14 mouse cellular contexts compared by ENCODE assay signal in genomic region chr8:123503801-123504467, GRCm38 (mm10). TPM values are rescaled to one million over a fixed set of nuclear protein-coding genes. Genes with fewer than 3 reads are reported as not detected.
A peak's percentile ranks its signal among the peaks of the same experiment; 100 is the strongest.
DNase-seq lines count a peak whose midpoint lies in the region; ATAC-seq and TF ChIP-seq lines count a peak whose summit lies in the region.
"Had no signal": no experiment of that assay in that cellular context is flagged by ENCODE, and none has a peak within 500 bp of the region (broad histone marks: within the 10 kb centered on the region; RNA-seq: fewer than 3 reads in every experiment).

No protein-coding gene starts in this region.

- intact Hi-C loops in left cerebral cortex, adult 2 months (cut with DNase I) = no loop called here
- intact Hi-C loops in left cerebral cortex, postnatal 4 days (cut with DNase I) = no loop called here

- WGBS in heart, embryonic 10.5 days = 96% methylated on average over 6 of the region's 6 CpGs

- no peak for ATAC-seq in granulocyte monocyte progenitor cell, adult 5-6 weeks (replicated peaks; ENCODE audit: poor library complexity, severe bottlenecking)

- peak; percentile 86 for DNase-seq in heart, adult 11 months
- no peak for DNase-seq in heart, embryonic 10.5 days (ENCODE audit: low spot score)
- no peak for DNase-seq in left cerebral cortex, adult 2 months (ENCODE audit: extremely low spot score in 1 of 2, low spot score in 2 of 2)
- no peak for DNase-seq in left cerebral cortex, postnatal 4 days
- peak; percentile 41 for DNase-seq in thymus, postnatal 4 days
- DNase-seq in thymus, postnatal 0 days (ENCODE audit: low spot score) = no peak
- DNase-seq in frontal cortex, postnatal 25 days (ENCODE audit: low spot score in 2 of 2) = no peak
- DNase-seq: adrenal gland, adult 8-10 months; gastrocnemius, postnatal 36 days had no signal

- H3K4me3 ChIP-seq in heart, embryonic 10.5 days = no peak overlapping the region
- H3K4me3 ChIP-seq in left cerebral cortex, adult 2 months = no peak overlapping the region
- H3K4me3 ChIP-seq: hindbrain, embryonic 15.5 days; limb, embryonic 13.5 days; lung, embryonic 15.5 days had no signal

- no peaks in the 10 kb centered on the region for H3K27me3 ChIP-seq in heart, embryonic 10.5 days (ENCODE audit: insufficient read depth, poor library complexity, severe bottlenecking)
- H3K27me3 ChIP-seq: hindbrain, embryonic 15.5 days; limb, embryonic 13.5 days; lung, embryonic 15.5 days had no signal

- H3K9me3 ChIP-seq in heart, embryonic 10.5 days = 0 out of 2 replicates have a peak, but pooled peaks cover 4% of the 10 kb centered on the region
- H3K9me3 ChIP-seq: hindbrain, embryonic 15.5 days; limb, embryonic 13.5 days; lung, embryonic 15.5 days had no signal

- H3K4me1 ChIP-seq in heart, embryonic 10.5 days = no peaks in the 10 kb centered on the region
- H3K4me1 ChIP-seq: hindbrain, embryonic 15.5 days; limb, embryonic 13.5 days; lung, embryonic 15.5 days had no signal

- TF ChIP-seq CTCF in left cerebral cortex, adult 2 months (IDR thresholded peaks at IDR 0.05) = peak; percentile 26

- H3K36me3 ChIP-seq in heart, embryonic 10.5 days = peaks cover 94% of the 10 kb centered on the region

- H3K27ac ChIP-seq in heart, embryonic 10.5 days = no peak overlapping the region
- no peak overlapping the region for H3K27ac ChIP-seq in left cerebral cortex, adult 2 months
- H3K27ac ChIP-seq: limb, embryonic 13.5 days; lung, embryonic 15.5 days had no signal

RNA-seq across cellular contexts. Expression of gene Dbndd1, which starts 11.3 kb away (rescaled TPM):
- 2.1 and 4.6 TPM in 2 replicates for polyA plus RNA-seq in heart, embryonic 10.5 days (2016; fragmentation: Nextera tagmentation; extraction: Ambion mirVana)
- 10 to 100 TPM; 16.0 to 18.0 TPM for total RNA-seq in left cerebral cortex, adult 2 months (2021)
- total RNA-seq in left cerebral cortex, postnatal 4 days (2021) = 10 to 100 TPM; 38.3 to 43.4 TPM
- 1.4 and 1.8 TPM in 2 replicates for polyA plus RNA-seq in thymus, postnatal 0 days (2015; fragmentation: Nextera tagmentation; extraction: Ambion mirVana)
- total RNA-seq in granulocyte monocyte progenitor cell, adult 5-6 weeks (2014; fragmentation: Nextera tagmentation) = not detected in 2 replicates
- total RNA-seq in granulocyte monocyte progenitor cell, adult 5-6 weeks (2017) = not detected in 2 replicates
- total RNA-seq: gastrocnemius, postnatal 36 days; megakaryocyte-erythroid progenitor cell, adult 5-6 weeks had no signal

RNA-seq across cellular contexts. Expression of gene Gas8, which starts 14.7 kb away (rescaled TPM):
- 17.9 and 27.4 TPM in 2 replicates for polyA plus RNA-seq in heart, embryonic 10.5 days (2016; fragmentation: Nextera tagmentation; extraction: Ambion mirVana)
- total RNA-seq in left cerebral cortex, adult 2 months (2021) = 10 to 100 TPM; 29.0 to 29.1 TPM
- total RNA-seq in left cerebral cortex, postnatal 4 days (2021) = 10 to 100 TPM; 42.3 to 46.7 TPM
- polyA plus RNA-seq in thymus, postnatal 0 days (2015; fragmentation: Nextera tagmentation; extraction: Ambion mirVana) = 13.4 and 13.8 TPM in 2 replicates
- total RNA-seq in granulocyte monocyte progenitor cell, adult 5-6 weeks (2014; fragmentation: Nextera tagmentation) = 6.5 and 7.5 TPM in 2 replicates
- total RNA-seq in granulocyte monocyte progenitor cell, adult 5-6 weeks (2017) = 12.1 and 13.6 TPM in 2 replicates

RNA-seq across cellular contexts. Expression of gene Afg3l1, which starts 26.2 kb away (rescaled TPM):
- 56.3 and 63.8 TPM in 2 replicates for polyA plus RNA-seq in heart, embryonic 10.5 days (2016; fragmentation: Nextera tagmentation; extraction: Ambion mirVana)
- total RNA-seq in left cerebral cortex, adult 2 months (2021) = 10 to 100 TPM; 26.3 to 31.1 TPM
- total RNA-seq in left cerebral cortex, postnatal 4 days (2021) = 10 to 100 TPM; 48.3 to 56.9 TPM
- 37.1 and 47.2 TPM in 2 replicates for polyA plus RNA-seq in thymus, postnatal 0 days (2015; fragmentation: Nextera tagmentation; extraction: Ambion mirVana)
- total RNA-seq in granulocyte monocyte progenitor cell, adult 5-6 weeks (2014; fragmentation: Nextera tagmentation) = 38.4 and 42.1 TPM in 2 replicates
- 21.2 and 25.0 TPM in 2 replicates for total RNA-seq in granulocyte monocyte progenitor cell, adult 5-6 weeks (2017)

Comparison
In these comparisons a context has a peak if more than half of its experiments do, and no peak if none do; other contexts are left out.
1. DNase-seq: peak in heart, adult 11 months (single experiment) and thymus, postnatal 4 days (single experiment); none in heart, embryonic 10.5 days (single experiment), left cerebral cortex, adult 2 months (0 of 2), left cerebral cortex, postnatal 4 days (single experiment), thymus, postnatal 0 days (single experiment) and frontal cortex, postnatal 25 days (0 of 2).
2. RNA of gene Dbndd1, which starts 11.3 kb away (total RNA-seq): 38.3 to 43.4 TPM in left cerebral cortex, postnatal 4 days and 16.0 to 18.0 TPM in left cerebral cortex, adult 2 months; not detected in granulocyte monocyte progenitor cell, adult 5-6 weeks; every median in the first group is over 10 times any median in the second.